Mouse (Mus musculus) kidney, postnatal 0 days (tissue): ENCODE measurements around the gene Btd. TPM values are rescaled to one million over a fixed set of nuclear protein-coding genes. Genes with fewer than 3 reads are reported as not detected.

Source experiments
- ATAC-seq: fragments of 200-750 bp; cut with Nextera tagmentation; replicated peaks from 2 replicates; pipeline ENCODE4 v1.8.0; 2017; ENCODE audit warnings: low read depth, moderate number of reproducible peaks, moderate TSS enrichment, moderate library complexity; ENCODE audit not compliant: low FRiP score
- DNase-seq: peaks from one replicate; pipeline ENCODE4 v3.0.0-alpha.2; 2016; ENCODE audit warnings: low spot score
- H3K27ac ChIP-seq: fragments of 300-500 bp; sonication (generic); 2 replicates; pipeline ENCODE4 v1.5.1; 2014; ENCODE audit warnings: mild to moderate bottlenecking
- H3K27me3 ChIP-seq: fragments of 300-500 bp; sonication (generic); 2 replicates; pipeline ENCODE4 v1.6.1; 2014; ENCODE audit warnings: low read length, mixed read lengths; ENCODE audit not compliant: insufficient read depth
- H3K36me3 ChIP-seq: fragments of 300-500 bp; sonication (generic); 2 replicates; pipeline ENCODE4 v1.6.1; 2014; ENCODE audit warnings: low read length, mixed read lengths; ENCODE audit not compliant: insufficient read depth
- H3K4me1 ChIP-seq: fragments of 300-500 bp; sonication (generic); replicated peaks from 2 replicates; pipeline ENCODE4 v1.6.1; 2014; ENCODE audit warnings: antibody characterized with exemption, low read length, mixed read lengths; ENCODE audit not compliant: insufficient read depth
- H3K4me2 ChIP-seq: fragments of 300-500 bp; sonication (generic); 2 replicates; pipeline ENCODE4 v1.6.1; 2014; ENCODE audit warnings: mild to moderate bottlenecking, low read length, moderate library complexity, mixed read lengths
- H3K4me3 ChIP-seq: fragments of 300-500 bp; sonication (generic); replicated peaks from 2 replicates; pipeline ENCODE4 v1.5.1; 2014; ENCODE audit warnings: low read depth, low read length
- H3K9ac ChIP-seq: fragments of 300-500 bp; sonication (generic); 2 replicates; pipeline ENCODE4 v1.6.1; 2014; ENCODE audit warnings: low read depth, low read length
- H3K9me3 ChIP-seq: fragments of 300-500 bp; sonication (generic); replicated peaks from 2 replicates; pipeline ENCODE4 v1.6.1; 2016; ENCODE audit warnings: low read length, inconsistent platforms, mixed read lengths
- CTCF ChIP-seq: IDR thresholded peaks from 2 replicates; pipeline ENCODE4 v1.5.1; 2016; ENCODE audit warnings: antibody characterized with exemption, low read depth, mild to moderate bottlenecking, moderate library complexity
- WGBS: fragments of 180-500 bp; shearing (Covaris S2); extraction: QIAGEN DNeasy Blood & Tissue Kit; methylation state at CpG from one replicate; pipeline ENCODE4 v1.1.7; 2014; 5-methylcytosine and 5-hydroxymethylcytosine counted together
- polyA plus RNA-seq: library from polyadenylated mRNA; unstranded; fragments of >200 nt; fragmentation: Nextera tagmentation; extraction: Ambion mirVana; gene quantifications from 2 replicates; pipeline ENCODE4 v1.2.1, GENCODE M21; 2015

Gene Btd
- polyA plus RNA-seq, 1 experiment from 2014 or later, result 60.6 TPM

DNA sequence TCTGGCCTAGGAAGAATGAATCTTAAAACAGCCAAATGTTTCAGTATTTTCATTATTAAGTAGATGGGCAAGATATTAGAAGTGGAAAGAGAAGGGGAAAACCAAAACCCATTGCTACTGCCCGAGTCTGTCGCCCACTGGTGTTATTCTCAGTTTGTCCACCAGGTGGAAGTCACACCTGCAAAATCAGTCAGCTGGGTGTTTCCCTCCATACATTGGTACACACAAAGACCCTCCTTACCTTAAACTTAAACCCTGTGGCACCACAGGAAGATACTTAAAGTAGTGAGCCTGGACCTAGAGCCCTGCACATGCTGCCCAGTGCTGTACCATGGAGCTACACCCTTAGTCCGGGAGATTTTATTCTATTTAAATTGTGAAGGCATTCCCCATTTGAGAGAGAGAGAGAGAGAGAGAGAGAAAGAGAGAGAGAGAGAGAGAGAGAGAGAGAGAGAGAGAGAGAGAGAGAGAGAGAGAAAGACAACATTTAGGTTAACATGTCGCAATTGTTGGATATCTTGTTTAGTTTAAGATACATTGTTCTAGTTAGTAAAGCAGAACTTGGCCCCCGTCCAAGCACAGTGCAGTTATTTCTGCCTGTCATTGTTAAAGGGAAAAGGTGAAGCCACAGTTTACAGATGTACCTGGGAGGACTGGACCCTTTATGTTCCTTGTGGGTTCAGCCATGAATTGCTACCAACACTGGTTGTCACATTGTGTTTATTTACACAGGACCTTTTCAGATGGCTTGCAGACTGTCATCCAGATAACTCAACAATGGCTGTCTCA, 16.2 kb downstream of the Btd start:
- ATAC-seq (no peak), DNase-seq (peak; percentile 83)
- H3K4me1 ChIP-seq, result peaks cover 38% of the 10 kb centered on the region
- H3K9me3 ChIP-seq, result no peaks in the 10 kb centered on the region
- no peak overlapping the region for H3K9ac ChIP-seq
- no peak overlapping the region for H3K27ac ChIP-seq
- 25% methylated on average over 5 of the region's 5 CpGs for WGBS
- no peaks in the 10 kb centered on the region for H3K36me3 ChIP-seq
- no peaks in the 10 kb centered on the region for H3K27me3 ChIP-seq
- peak; percentile 93 for TF ChIP-seq CTCF
- no peak overlapping the region for H3K4me3 ChIP-seq
- H3K4me2 ChIP-seq, result no peak overlapping the region

- 91% methylated on average over 8 of the region's 8 CpGs for WGBS
- H3K9ac ChIP-seq, result no peak overlapping the region
- H3K4me3 ChIP-seq, result no peak overlapping the region
- no peaks in the 10 kb centered on the region for H3K9me3 ChIP-seq
- H3K27ac ChIP-seq, result no peak overlapping the region; the same call in 1 of the 2 replicates
- H3K27me3 ChIP-seq, result no peaks in the 10 kb centered on the region
- no peak for TF ChIP-seq CTCF
- no peaks in the 10 kb centered on the region for H3K36me3 ChIP-seq
- H3K4me2 ChIP-seq, result no peak overlapping the region
- peaks cover 49% of the 10 kb centered on the region for H3K4me1 ChIP-seq
- ATAC-seq (no peak), DNase-seq (no peak)
Observed at GRCm38 (mm10) chr14:31658126-31658680, 17.4 kb downstream of the Btd start.

DNA sequence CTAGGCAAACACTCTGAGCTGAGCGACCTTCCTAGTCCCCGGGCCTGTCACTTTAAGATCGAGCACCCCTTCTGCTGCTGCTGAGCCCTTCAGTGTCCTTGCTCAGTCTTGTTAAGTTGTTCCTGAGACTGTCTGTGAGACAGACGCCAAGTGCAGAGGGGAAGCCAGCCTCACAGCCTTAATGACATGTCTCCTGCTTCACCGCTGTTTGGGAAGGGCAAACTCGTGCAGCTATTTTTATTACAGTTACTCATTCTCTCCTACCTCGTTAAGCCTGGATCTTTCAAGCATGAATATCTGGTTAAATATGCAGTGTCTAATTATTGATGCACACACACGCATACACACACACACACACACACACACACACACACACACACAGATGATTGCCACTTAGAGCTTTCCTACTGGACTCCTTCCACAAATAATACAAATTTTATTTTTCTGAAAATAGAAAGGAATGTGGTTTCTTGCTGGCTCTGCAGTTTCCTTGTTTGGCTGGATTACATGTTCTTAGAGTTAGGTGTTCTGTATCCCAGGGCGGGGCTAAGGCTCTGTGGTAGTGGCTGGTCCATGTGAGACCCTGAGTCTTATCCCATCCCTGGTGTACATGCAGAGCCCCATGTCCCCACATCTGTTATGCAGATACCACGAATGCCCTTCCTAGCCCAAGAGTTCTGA, 18.8 kb downstream of the Btd start:
- Histone ChIP-seq H3K4me3 (no peak overlapping the region), H3K36me3 (no peaks in the 10 kb centered on the region), H3K9ac (no peak overlapping the region), H3K4me2 (peak overlapping the region; percentile 8; the same call in 1 of the 2 replicates), H3K27me3 (no peaks in the 10 kb centered on the region), H3K27ac (peak overlapping the region; percentile 97), H3K9me3 (no peaks in the 10 kb centered on the region), H3K4me1 (peaks cover 59% of the 10 kb centered on the region)
- 0 out of 2 replicates have a peak, but pooled peaks have one; percentile 7 for ATAC-seq
- no peak for TF ChIP-seq CTCF
- WGBS, result 27% methylated on average over 10 of the region's 10 CpGs
- peak; percentile 75 for DNase-seq

DNA sequence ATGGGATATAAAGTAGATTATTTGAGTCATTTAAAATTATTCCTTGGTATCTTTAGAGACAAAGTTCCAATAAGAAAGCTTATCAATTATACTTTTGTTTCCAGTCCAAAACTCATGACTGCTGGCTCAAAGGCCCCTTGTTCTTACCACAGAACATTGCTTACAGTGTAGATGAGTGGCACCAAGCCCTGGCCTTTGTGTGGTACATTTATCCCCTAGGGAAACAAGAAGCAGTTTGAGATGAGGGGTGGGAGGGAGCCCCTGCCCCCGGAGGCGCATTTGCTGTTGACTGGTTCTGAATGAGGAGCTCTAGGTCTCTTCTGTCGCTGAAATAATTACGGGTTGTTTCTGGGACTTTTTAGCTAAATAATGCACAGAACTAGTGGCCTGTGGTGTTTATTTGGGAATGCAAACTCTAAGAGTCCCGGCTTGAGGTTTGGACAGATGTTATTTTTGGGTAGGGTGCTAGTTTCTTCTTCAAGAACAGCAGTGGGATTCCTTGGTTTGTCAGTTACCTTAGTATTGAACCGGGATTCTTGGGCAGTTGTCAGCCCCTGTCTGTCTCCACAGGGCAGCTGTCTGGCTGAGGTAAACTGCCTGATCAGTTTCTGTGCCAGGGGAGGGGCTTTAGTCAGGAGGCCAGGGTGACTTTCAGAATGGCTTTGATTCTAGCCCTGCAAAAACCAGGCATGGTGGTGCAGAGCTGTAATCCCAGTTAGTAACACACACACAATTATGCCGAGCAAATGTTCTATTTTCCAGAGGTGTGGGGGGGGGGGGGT, 19.7 kb downstream of the Btd start:
- H3K27ac ChIP-seq, result peak overlapping the region; percentile 97
- 59% methylated on average over 7 of the region's 7 CpGs for WGBS
- ATAC-seq (no peak), DNase-seq (no peak)
- H3K4me2 ChIP-seq, result no peak overlapping the region
- H3K9ac ChIP-seq, result no peak overlapping the region
- peaks cover 59% of the 10 kb centered on the region for H3K4me1 ChIP-seq
- H3K4me3 ChIP-seq, result no peak overlapping the region
- TF ChIP-seq CTCF, result no peak
- H3K36me3 ChIP-seq, result no peaks in the 10 kb centered on the region
- H3K27me3 ChIP-seq, result no peaks in the 10 kb centered on the region
- H3K9me3 ChIP-seq, result no peaks in the 10 kb centered on the region

DNA sequence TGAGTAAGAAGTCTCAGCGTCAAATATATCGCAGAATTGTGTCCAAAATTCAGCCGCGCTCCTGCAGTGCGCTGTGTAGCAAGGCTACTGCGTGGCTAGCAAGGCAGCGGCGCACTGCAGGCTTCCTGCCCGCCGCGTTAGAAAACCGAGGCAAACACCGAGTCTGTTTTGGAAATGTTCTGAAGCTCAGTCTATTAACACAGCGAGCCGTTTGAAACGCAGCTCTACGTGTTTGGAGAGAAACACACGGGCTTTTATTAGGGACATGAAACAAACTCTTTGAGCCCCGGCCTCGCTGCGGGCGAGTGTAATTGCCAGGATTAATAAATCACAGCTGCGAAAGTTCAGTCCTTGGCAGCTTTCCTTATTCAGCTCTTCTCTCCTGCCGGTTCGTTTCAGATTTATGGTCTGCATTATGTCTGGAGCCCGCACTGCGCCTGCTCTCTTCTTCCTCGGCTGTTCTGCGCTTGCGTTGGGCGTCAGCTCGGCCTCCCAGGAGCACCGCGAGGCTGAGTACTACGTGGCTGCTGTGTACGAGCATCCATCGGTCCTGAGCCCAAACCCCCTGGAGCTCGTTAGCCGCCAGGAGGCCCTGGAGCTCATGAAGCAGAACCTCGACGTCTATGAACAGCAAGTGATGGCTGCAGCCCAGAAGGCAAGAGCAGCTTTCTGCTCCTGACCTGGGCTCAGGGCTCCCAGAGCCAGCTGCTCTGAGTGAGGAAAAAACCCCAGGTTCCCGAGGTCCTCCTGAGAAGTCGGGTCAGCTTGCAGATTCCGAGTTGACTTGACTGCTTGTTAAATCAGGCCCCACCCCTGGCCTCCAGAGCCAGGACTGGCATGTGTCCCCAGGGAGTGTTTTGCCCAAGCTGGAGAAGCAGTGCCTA, 21.1 kb downstream of the Btd start:
- peak overlapping the region; percentile 62 for H3K9ac ChIP-seq
- peak; percentile 56 for TF ChIP-seq CTCF
- under 1% methylated on average over 44 of the region's 44 CpGs for WGBS
- 0 out of 2 replicates have a peak, but pooled peaks cover 2% of the 10 kb centered on the region for H3K36me3 ChIP-seq
- DNase-seq (peak; percentile 97), ATAC-seq (peak; percentile 88)
- H3K27ac ChIP-seq, result peak overlapping the region; percentile 97
- H3K4me3 ChIP-seq, result peak overlapping the region; percentile 33
- peaks cover 59% of the 10 kb centered on the region for H3K4me1 ChIP-seq
- peak overlapping the region; percentile 68 for H3K4me2 ChIP-seq
- H3K27me3 ChIP-seq, result no peaks in the 10 kb centered on the region
- no peaks in the 10 kb centered on the region for H3K9me3 ChIP-seq
